Mouse (Mus musculus): ENCODE data around the gene Nyx.

Nyx gene

GRCm38 (mm10) chrX:13500284-13500683 is 34.4 kb downstream of the Nyx start:
- WGBS: 92% methylated on average over 4 of the region's 4 CpGs

- WGBS: 34% methylated on average over 7 of the region's 7 CpGs
Measured at GRCm38 (mm10) chrX:13502862-13503375, 37.0 kb downstream of the Nyx start.

- WGBS: 92% methylated on average over 7 of the region's 7 CpGs
Measured at GRCm38 (mm10) chrX:13504389-13504788, 38.5 kb downstream of the Nyx start.

- 57% methylated on average over 2 of the region's 2 CpGs for WGBS
Measured at GRCm38 (mm10) chrX:13506376-13506775, 40.5 kb downstream of the Nyx start.

- WGBS: 42% methylated on average over 2 of the region's 2 CpGs
Measured at GRCm38 (mm10) chrX:13513127-13513526, 47.2 kb downstream of the Nyx start.

- WGBS: 38% methylated on average over 5 of the region's 5 CpGs
Measured at GRCm38 (mm10) chrX:13513864-13514263, 48.0 kb downstream of the Nyx start.

- 55% methylated on average over 6 of the region's 6 CpGs for WGBS
Measured at GRCm38 (mm10) chrX:13516451-13516850, 50.5 kb downstream of the Nyx start.

- WGBS: 66% methylated on average over 10 of the region's 10 CpGs
Measured at GRCm38 (mm10) chrX:13518019-13518418, 52.1 kb downstream of the Nyx start.

- WGBS: 35% methylated on average over 4 of the region's 4 CpGs
Measured at GRCm38 (mm10) chrX:13518781-13519407, 53.0 kb downstream of the Nyx start.

GRCm38 (mm10) chrX:13519408-13519783 is 53.5 kb downstream of the Nyx start:
- WGBS: 19% methylated on average over 5 of the region's 5 CpGs

GRCm38 (mm10) chrX:13520566-13520965 is 54.7 kb downstream of the Nyx start:
- WGBS: 86% methylated on average over 4 of the region's 4 CpGs

GRCm38 (mm10) chrX:13521288-13521687 is 55.4 kb downstream of the Nyx start:
- WGBS: 81% methylated on average over 8 of the region's 8 CpGs

Measured in cerebral cortex, adult 2 months (tissue).